Mouse (Mus musculus) 3134 (cell line): ENCODE data around the gene Thsd7a.

Experiments used
- DNase-seq: peaks from one replicate; pipeline ENCODE4 v3.0.0-alpha.2; 2011; ENCODE audit warnings: low spot score; ENCODE audit not compliant: insufficient read length; ENCODE audit errors: extremely low read depth

Thsd7a gene

GRCm38 (mm10) chr6:12517726-12518125 is 231.5 kb downstream of the Thsd7a start:
- DNase-seq = no peak

- no peak for DNase-seq
Measured at GRCm38 (mm10) chr6:12506877-12507276, 242.3 kb downstream of the Thsd7a start.

- DNase-seq = no peak
Measured at GRCm38 (mm10) chr6:12503867-12504266, 245.3 kb downstream of the Thsd7a start.

- DNase-seq = no peak
Measured at GRCm38 (mm10) chr6:12500888-12501287, 248.3 kb downstream of the Thsd7a start.

- peak; percentile 63 for DNase-seq
Measured at GRCm38 (mm10) chr6:12499866-12500265, 249.3 kb downstream of the Thsd7a start.

- DNase-seq = peak; percentile 26
Measured at GRCm38 (mm10) chr6:12493571-12493970, 255.6 kb downstream of the Thsd7a start.

- no peak for DNase-seq
Measured at GRCm38 (mm10) chr6:12488882-12489281, 260.3 kb downstream of the Thsd7a start.

GRCm38 (mm10) chr6:12481527-12482163 is 267.6 kb downstream of the Thsd7a start:
- no peak for DNase-seq

- DNase-seq = no peak
Measured at GRCm38 (mm10) chr6:12478359-12478758, 270.9 kb downstream of the Thsd7a start.

- no peak for DNase-seq
Measured at GRCm38 (mm10) chr6:12470935-12471334, 278.3 kb downstream of the Thsd7a start.

- no peak for DNase-seq
Measured at GRCm38 (mm10) chr6:12467339-12468124, 281.7 kb downstream of the Thsd7a start.

GRCm38 (mm10) chr6:12458841-12459240 is 290.4 kb downstream of the Thsd7a start:
- peak; percentile 32 for DNase-seq

GRCm38 (mm10) chr6:12457451-12457850 is 291.8 kb downstream of the Thsd7a start:
- DNase-seq = no peak

GRCm38 (mm10) chr6:12454876-12455485 is 294.2 kb downstream of the Thsd7a start:
- peak; percentile 66 for DNase-seq

- DNase-seq = no peak
Measured at GRCm38 (mm10) chr6:12454132-12454531, 295.1 kb downstream of the Thsd7a start.

GRCm38 (mm10) chr6:12448851-12449250 is 300.4 kb downstream of the Thsd7a start:
- no peak for DNase-seq

GRCm38 (mm10) chr6:12445486-12445885 is 303.7 kb downstream of the Thsd7a start:
- no peak for DNase-seq

GRCm38 (mm10) chr6:12439561-12439960 is 309.6 kb downstream of the Thsd7a start:
- no peak for DNase-seq

GRCm38 (mm10) chr6:12419070-12419469 is 330.1 kb downstream of the Thsd7a start:
- no peak for DNase-seq

GRCm38 (mm10) chr6:12416976-12417375 is 332.2 kb downstream of the Thsd7a start:
- DNase-seq = no peak

GRCm38 (mm10) chr6:12404441-12404840 is 344.8 kb downstream of the Thsd7a start:
- DNase-seq = no peak

GRCm38 (mm10) chr6:12402996-12403395 is 346.2 kb downstream of the Thsd7a start:
- DNase-seq = no peak
